Mouse (Mus musculus) heart, embryonic 12.5 days (tissue): ENCODE measurements around the gene Tbc1d30. TPM values are rescaled to one million over a fixed set of nuclear protein-coding genes. Genes with fewer than 3 reads are reported as not detected.
A peak's percentile ranks its signal among the peaks of the same experiment; 100 is the strongest.
"Not testable (repeated sequence)": the region's sequence is repeated elsewhere in the genome, so short reads cannot be mapped to it uniquely, and the experiment has no call there.

Source experiments
- ATAC-seq: fragments of 200-750 bp; cut with Nextera tagmentation; 2 replicates; pipeline ENCODE4 v1.8.0; 2017; ENCODE audit warnings: moderate TSS enrichment, moderate library complexity; ENCODE audit not compliant: insufficient number of reproducible peaks, low FRiP score
- H3K27ac ChIP-seq: fragments of 300-500 bp; sonication (generic); 2 replicates; pipeline ENCODE4 v1.5.1; 2016; ENCODE audit warnings: mild to moderate bottlenecking, moderate library complexity; ENCODE audit not compliant: poor library complexity, severe bottlenecking
- H3K27me3 ChIP-seq: fragments of 300-500 bp; sonication (generic); replicated peaks from 2 replicates; pipeline ENCODE4 v1.6.1; 2016; ENCODE audit warnings: mild to moderate bottlenecking, moderate library complexity
- H3K36me3 ChIP-seq: fragments of 300-500 bp; sonication (generic); 2 replicates; pipeline ENCODE4 v1.6.1; 2016; ENCODE audit warnings: mild to moderate bottlenecking, moderate library complexity
- H3K4me1 ChIP-seq: fragments of 300-500 bp; sonication (generic); replicated peaks from 2 replicates; pipeline ENCODE4 v1.6.1; 2016; ENCODE audit warnings: mild to moderate bottlenecking
- H3K4me2 ChIP-seq: fragments of 300-500 bp; sonication (generic); 2 replicates; pipeline ENCODE4 v1.6.1; 2016; ENCODE audit warnings: mild to moderate bottlenecking, moderate library complexity
- H3K4me3 ChIP-seq: fragments of 300-500 bp; sonication (generic); 2 replicates; pipeline ENCODE4 v1.5.1; 2016; ENCODE audit warnings: mild to moderate bottlenecking
- H3K9ac ChIP-seq: fragments of 300-500 bp; sonication (generic); 2 replicates; pipeline ENCODE4 v1.6.1; 2016; ENCODE audit warnings: mild to moderate bottlenecking, moderate library complexity
- H3K9me3 ChIP-seq: fragments of 300-500 bp; sonication (generic); replicated peaks from 2 replicates; pipeline ENCODE4 v1.6.1; 2016; ENCODE audit warnings: mild to moderate bottlenecking, moderate library complexity
- WGBS: fragments of 180-500 bp; shearing (Covaris S2); methylation state at CpG from one replicate; pipeline ENCODE4 v1.1.7; 2016; 5-methylcytosine and 5-hydroxymethylcytosine counted together
- polyA plus RNA-seq: library from polyadenylated mRNA; unstranded; fragments of >200 nt; fragmentation: Nextera tagmentation; extraction: Ambion mirVana; gene quantifications from 2 replicates; pipeline ENCODE4 v1.2.1, GENCODE M21; 2016

Tbc1d30 gene
- polyA plus RNA-seq, 1 experiment from 2014 or later: 1.3 TPM

DNA sequence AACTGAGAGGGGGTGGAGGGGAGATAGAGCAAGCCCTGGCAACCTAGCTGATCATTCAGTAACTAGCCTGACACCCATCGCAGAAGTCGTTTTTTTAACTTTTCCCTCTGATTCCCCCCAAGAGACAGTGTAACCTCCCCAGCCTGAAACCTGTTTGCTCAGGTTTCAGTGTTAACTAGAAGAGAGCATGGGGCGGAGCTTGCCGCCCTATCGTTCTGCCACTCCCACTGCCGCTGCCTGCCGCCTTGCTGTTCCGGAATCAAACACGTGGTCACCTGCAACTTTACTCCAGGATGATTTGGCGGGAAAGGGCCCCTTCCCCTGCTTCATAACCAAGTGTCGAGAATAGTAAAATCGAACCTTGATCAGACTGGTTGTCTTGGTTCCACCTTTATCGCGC is 14.5 kb downstream of the Tbc1d30 start:
- H3K4me2 ChIP-seq: peak overlapping the region; percentile 33; the same call in 1 of the 2 replicates
- H3K27me3 ChIP-seq, H3K4me1 ChIP-seq, H3K9me3 ChIP-seq, H3K36me3 ChIP-seq, H3K27ac ChIP-seq, H3K4me3 ChIP-seq, ATAC-seq, H3K9ac ChIP-seq: not testable (repeated sequence)
- 48% methylated on average over 14 of the region's 14 CpGs for WGBS

GRCm38 (mm10) chr10:121334576-121334975 is 16.5 kb downstream of the Tbc1d30 start:
- no peaks in the 10 kb centered on the region for H3K27me3 ChIP-seq
- no peak overlapping the region for H3K27ac ChIP-seq
- no peak overlapping the region for H3K4me2 ChIP-seq
- no peak overlapping the region for H3K4me3 ChIP-seq
- H3K9ac ChIP-seq: no peak overlapping the region
- no peak for ATAC-seq
- H3K4me1 ChIP-seq: no peaks in the 10 kb centered on the region
- WGBS: 74% methylated on average over 3 of the region's 3 CpGs
- H3K36me3 ChIP-seq: no peaks in the 10 kb centered on the region
- H3K9me3 ChIP-seq: no peaks in the 10 kb centered on the region

DNA sequence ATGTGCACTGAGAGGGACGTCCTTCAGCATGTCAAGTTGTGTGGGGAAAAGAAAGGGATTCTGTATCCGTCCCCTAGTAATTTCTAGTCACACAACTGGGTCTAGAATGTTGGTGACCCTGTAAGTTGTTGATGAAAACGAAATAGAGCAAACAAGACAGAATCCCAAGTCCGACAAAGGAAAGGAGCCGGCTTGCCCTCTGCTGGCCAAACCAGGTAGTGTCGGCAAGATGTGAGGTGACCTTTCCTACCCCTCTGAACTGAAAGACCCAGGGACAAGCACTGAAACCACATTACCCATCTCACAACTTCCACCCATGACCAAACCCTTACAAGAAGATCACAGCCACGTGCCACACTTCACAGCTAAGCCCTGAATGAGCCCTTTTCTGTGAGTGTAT is 20.1 kb downstream of the Tbc1d30 start:
- H3K4me2 ChIP-seq: no peak overlapping the region
- no peak overlapping the region for H3K27ac ChIP-seq
- no peaks in the 10 kb centered on the region for H3K36me3 ChIP-seq
- 13% methylated on average over 7 of the region's 7 CpGs for WGBS
- H3K4me3 ChIP-seq: no peak overlapping the region
- no peaks in the 10 kb centered on the region for H3K27me3 ChIP-seq
- ATAC-seq: no peak
- H3K4me1 ChIP-seq: no peaks in the 10 kb centered on the region
- no peak overlapping the region for H3K9ac ChIP-seq
- H3K9me3 ChIP-seq: peaks cover 4% of the 10 kb centered on the region

DNA sequence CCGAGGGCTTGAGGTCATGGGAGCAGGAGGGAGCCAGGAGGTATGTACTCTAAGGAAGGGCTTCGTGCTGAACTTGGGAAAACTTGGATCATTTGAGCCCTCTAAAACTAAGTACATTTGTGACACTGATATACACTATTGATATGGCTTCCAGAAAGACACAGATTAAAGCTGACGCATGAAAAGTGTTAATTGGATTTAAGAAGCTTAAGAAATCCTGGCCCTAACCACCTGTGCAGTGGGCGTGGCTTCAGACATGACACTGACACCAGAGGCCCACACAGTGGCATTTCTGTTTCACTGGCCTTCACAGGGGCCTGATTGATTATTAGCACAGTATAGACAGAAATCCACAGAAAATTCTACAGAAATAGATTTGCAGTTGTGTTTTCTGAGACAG is 21.5 kb downstream of the Tbc1d30 start:
- WGBS: 75% methylated on average over 4 of the region's 4 CpGs
- peaks cover 4% of the 10 kb centered on the region for H3K9me3 ChIP-seq
- no peaks in the 10 kb centered on the region for H3K4me1 ChIP-seq
- H3K4me2 ChIP-seq: no peak overlapping the region
- ATAC-seq: no peak
- H3K4me3 ChIP-seq: no peak overlapping the region
- no peak overlapping the region for H3K9ac ChIP-seq
- no peak overlapping the region for H3K27ac ChIP-seq
- no peaks in the 10 kb centered on the region for H3K36me3 ChIP-seq
- no peaks in the 10 kb centered on the region for H3K27me3 ChIP-seq

DNA sequence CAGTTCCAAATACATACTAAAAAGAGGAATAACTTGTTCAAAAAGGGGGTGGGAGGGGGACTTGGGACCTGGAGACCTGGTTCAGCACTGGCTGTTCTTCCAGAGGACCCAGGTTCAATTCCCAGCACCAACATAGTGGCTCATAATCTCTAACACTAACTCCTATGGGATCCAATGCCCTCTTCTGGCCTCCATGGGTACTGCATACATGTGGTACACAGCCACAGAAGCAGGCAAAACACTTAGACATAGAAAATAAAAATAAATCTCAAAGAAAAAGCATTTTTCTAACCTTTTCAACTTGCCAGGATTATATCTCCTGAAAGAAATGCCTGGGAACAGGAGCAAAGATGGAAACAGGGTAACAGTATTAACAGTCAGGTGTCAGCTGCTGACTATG is 24.9 kb downstream of the Tbc1d30 start:
- H3K9ac ChIP-seq: no peak overlapping the region

GRCm38 (mm10) chr10:121323493-121323892 is 27.6 kb downstream of the Tbc1d30 start:
- no peaks in the 10 kb centered on the region for H3K27me3 ChIP-seq
- H3K4me3 ChIP-seq: no peak overlapping the region
- no peaks in the 10 kb centered on the region for H3K4me1 ChIP-seq
- peaks cover 4% of the 10 kb centered on the region for H3K9me3 ChIP-seq
- WGBS: 83% methylated on average over 7 of the region's 7 CpGs
- H3K36me3 ChIP-seq: no peaks in the 10 kb centered on the region
- no peak overlapping the region for H3K27ac ChIP-seq
- H3K9ac ChIP-seq: no peak overlapping the region
- no peak for ATAC-seq
- H3K4me2 ChIP-seq: no peak overlapping the region

More for the DNA sequence above, 24.9 kb downstream of the Tbc1d30 start:
- Histone ChIP-seq H3K9me3 (peaks cover 4% of the 10 kb centered on the region), H3K36me3 (no peaks in the 10 kb centered on the region), H3K4me2 (no peak overlapping the region), H3K4me3 (no peak overlapping the region), H3K27me3 (no peaks in the 10 kb centered on the region), H3K27ac (no peak overlapping the region), H3K4me1 (no peaks in the 10 kb centered on the region)
- no peak for ATAC-seq

GRCm38 (mm10) chr10:121318397-121318950 is 32.6 kb downstream of the Tbc1d30 start:
- no peak overlapping the region for H3K9ac ChIP-seq
- no peak overlapping the region for H3K27ac ChIP-seq
- peaks cover 8% of the 10 kb centered on the region for H3K27me3 ChIP-seq
- no peak overlapping the region for H3K4me2 ChIP-seq
- H3K4me1 ChIP-seq: peaks cover 5% of the 10 kb centered on the region
- no peak for ATAC-seq
- no peak overlapping the region for H3K4me3 ChIP-seq
- H3K9me3 ChIP-seq: no peaks in the 10 kb centered on the region
- 78% methylated on average over 7 of the region's 7 CpGs for WGBS
- H3K36me3 ChIP-seq: no peaks in the 10 kb centered on the region

GRCm38 (mm10) chr10:121316361-121316760 is 34.7 kb downstream of the Tbc1d30 start:
- Histone ChIP-seq H3K36me3 (no peaks in the 10 kb centered on the region), H3K4me3 (no peak overlapping the region), H3K4me1 (peaks cover 5% of the 10 kb centered on the region), H3K4me2 (no peak overlapping the region), H3K27me3 (peaks cover 28% of the 10 kb centered on the region), H3K27ac (no peak overlapping the region), H3K9me3 (no peaks in the 10 kb centered on the region), H3K9ac (no peak overlapping the region)
- ATAC-seq: no peak
- 74% methylated on average over 10 of the region's 10 CpGs for WGBS

DNA sequence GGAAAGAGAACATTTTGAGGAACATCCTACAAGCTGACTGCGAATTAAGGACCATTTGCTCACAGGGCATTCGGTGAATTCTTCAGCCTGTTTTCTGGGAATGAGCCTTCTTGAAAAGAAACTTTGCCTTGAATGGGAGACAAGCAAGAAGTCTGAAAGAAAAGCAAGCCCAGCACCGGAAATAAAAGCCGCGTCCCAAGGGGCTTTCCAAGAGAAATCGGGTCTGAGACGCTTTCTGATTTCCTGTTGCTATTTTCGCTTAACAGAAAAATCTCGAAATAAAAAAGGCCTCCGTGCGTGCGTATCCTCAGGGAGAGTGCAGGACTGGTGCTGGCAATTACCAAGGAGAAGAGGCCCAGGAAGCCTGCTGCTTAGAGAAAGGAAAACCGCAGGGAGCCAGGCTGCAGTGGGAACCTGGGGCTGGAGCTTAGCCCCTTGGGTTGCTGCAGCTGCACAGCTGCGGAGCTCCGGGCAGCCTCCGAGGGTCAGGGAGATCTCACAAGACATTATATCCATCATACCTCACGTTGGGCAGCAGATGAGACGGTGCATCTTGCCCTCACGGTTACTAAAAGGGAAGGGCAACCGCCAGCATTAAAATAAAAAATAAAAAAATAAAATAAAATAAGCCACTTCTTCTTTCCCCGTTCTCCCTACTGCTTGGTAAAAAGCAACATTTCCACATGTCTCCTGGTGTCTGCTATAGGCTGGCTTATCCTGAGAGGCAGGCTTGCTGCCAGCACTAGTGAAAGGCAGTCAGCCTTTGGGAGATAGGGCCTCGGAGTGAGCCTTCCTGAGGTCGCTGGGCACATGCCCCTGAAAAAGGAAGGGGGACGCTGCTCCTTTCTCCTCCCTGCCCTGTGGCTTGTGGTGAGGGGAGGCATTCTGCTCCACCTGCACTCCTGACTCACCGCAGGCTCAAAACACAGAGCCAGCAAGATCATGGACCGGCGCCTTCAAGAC is 35.5 kb downstream of the Tbc1d30 start:
- no peak for ATAC-seq
- Histone ChIP-seq H3K36me3 (no peaks in the 10 kb centered on the region), H3K4me1 (peaks cover 5% of the 10 kb centered on the region), H3K9ac (no peak overlapping the region), H3K27me3 (peaks cover 30% of the 10 kb centered on the region), H3K27ac (no peak overlapping the region), H3K9me3 (no peaks in the 10 kb centered on the region), H3K4me3 (0 out of 2 replicates have a peak overlapping the region, but pooled peaks have one; percentile 7), H3K4me2 (peak overlapping the region; percentile 52)
- WGBS: 28% methylated on average over 27 of the region's 27 CpGs

DNA sequence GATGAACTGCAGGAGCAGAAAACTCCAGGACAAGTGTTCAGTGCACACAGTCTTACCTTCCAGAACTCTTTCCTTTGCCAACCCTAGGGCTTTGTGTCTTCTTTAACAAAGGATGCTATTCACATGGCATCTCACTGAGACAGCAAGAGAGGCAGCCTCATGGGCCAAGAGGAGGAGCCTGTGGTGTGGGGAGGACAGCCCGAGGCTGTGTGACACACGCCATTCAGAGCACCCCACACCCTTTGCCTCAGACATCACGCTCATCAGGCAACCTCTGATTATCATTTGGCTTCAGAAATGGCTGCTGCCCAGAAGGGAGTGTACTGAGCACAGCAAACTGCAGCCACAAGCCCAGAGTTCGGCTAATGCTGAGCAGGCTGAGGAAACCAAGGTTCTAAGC is 36.9 kb downstream of the Tbc1d30 start:
- H3K27me3 ChIP-seq: peaks cover 44% of the 10 kb centered on the region
- H3K4me3 ChIP-seq: no peak overlapping the region
- H3K9ac ChIP-seq: no peak overlapping the region
- 42% methylated on average over 4 of the region's 4 CpGs for WGBS
- ATAC-seq: no peak
- no peaks in the 10 kb centered on the region for H3K36me3 ChIP-seq
- no peaks in the 10 kb centered on the region for H3K9me3 ChIP-seq
- H3K27ac ChIP-seq: no peak overlapping the region
- peaks cover 16% of the 10 kb centered on the region for H3K4me1 ChIP-seq
- no peak overlapping the region for H3K4me2 ChIP-seq

DNA sequence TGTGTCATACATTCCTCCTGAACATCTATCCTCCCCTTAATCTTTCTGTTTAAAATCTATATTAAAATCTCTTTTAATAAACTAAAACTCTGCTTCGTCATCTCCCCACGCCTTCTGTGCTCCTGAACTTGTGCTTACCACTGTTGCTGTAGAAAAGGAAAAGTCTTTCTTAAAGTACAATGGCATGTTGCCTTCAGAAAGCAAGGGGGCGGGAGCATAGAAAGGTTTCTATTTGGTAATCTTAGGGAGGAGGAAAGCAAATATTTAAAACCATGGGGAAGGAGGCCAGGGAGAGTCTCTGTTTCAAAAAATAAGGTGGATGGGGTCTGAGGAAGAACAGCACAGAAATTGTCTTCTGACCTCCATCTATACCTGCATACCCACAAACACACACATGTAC is 38.0 kb downstream of the Tbc1d30 start:
- no peak for ATAC-seq
- no peak overlapping the region for H3K9ac ChIP-seq
- H3K36me3 ChIP-seq: no peaks in the 10 kb centered on the region
- H3K4me3 ChIP-seq: no peak overlapping the region
- 88% methylated on average over 3 of the region's 3 CpGs for WGBS
- peaks cover 55% of the 10 kb centered on the region for H3K27me3 ChIP-seq
- no peaks in the 10 kb centered on the region for H3K9me3 ChIP-seq
- H3K4me1 ChIP-seq: peaks cover 16% of the 10 kb centered on the region
- H3K27ac ChIP-seq: no peak overlapping the region
- H3K4me2 ChIP-seq: no peak overlapping the region
